Mouse (Mus musculus) gastrocnemius, postnatal 25 days (tissue): ENCODE data around the gene Atg14. TPM values are rescaled to one million over a fixed set of nuclear protein-coding genes. Genes with fewer than 3 reads are reported as not detected.
"Not testable (repeated sequence)": the region's sequence is repeated elsewhere in the genome, so short reads cannot be mapped to it uniquely, and the experiment has no call there.

Experiments used
- DNase-seq: peaks from one replicate; pipeline ENCODE4 v3.0.0; 2022
- long read RNA-seq, 2 experiments: library from polyadenylated mRNA; stranded (forward); transcript quantifications; one replicate each; pipeline ENCODE4 v2.0.0; 2021
- total RNA-seq, 2 experiments: library from RNA; stranded (reverse); gene quantifications; 1 replicate in 1 of 2; 2 replicates in 1 of 2; pipeline ENCODE4 v1.2.3; 2021

Gene Atg14
- 1 to 10 TPM; 5.3 to 6.4 TPM for total RNA-seq
- long read RNA-seq, experiment 1, partial matches to known transcripts, result 0 of 5 reads
- long read RNA-seq, experiment 1, other reads (novel, unspliced or antisense), result 1 of 5 reads
- long read RNA-seq, experiment 2, transcript Atg14-201 (10 exons, 3,450 nt), result major isoform, 9 of 12 reads
- long read RNA-seq, experiment 2, partial matches to known transcripts, result 2 of 12 reads
- long read RNA-seq, experiment 2, other reads (novel, unspliced or antisense), result 1 of 12 reads

GRCm38 (mm10) chr14:47570549-47570948 lies at the start of gene Atg14:
Gene Atg14 (minus strand): TSS chr14:47570649.
- not testable (repeated sequence) for DNase-seq

- DNase-seq, result no peak
These were observed 48.4 kb upstream of the Atg14 start for GRCm38 (mm10) chr14:47618891-47619290.

GRCm38 (mm10) chr14:47613254-47613653 lies 42.8 kb upstream of the Atg14 start:
- DNase-seq, result no peak

- DNase-seq, result peak; percentile 7
These were observed 27.5 kb upstream of the Atg14 start for GRCm38 (mm10) chr14:47597942-47598388.

- no peak for DNase-seq
These were observed 24.1 kb upstream of the Atg14 start for GRCm38 (mm10) chr14:47594426-47595103.

- DNase-seq, result no peak
These were observed 20.0 kb upstream of the Atg14 start for GRCm38 (mm10) chr14:47590391-47590975.

- no peak for DNase-seq
These were observed 19.0 kb upstream of the Atg14 start for GRCm38 (mm10) chr14:47589444-47589843.

GRCm38 (mm10) chr14:47584346-47584745 lies 13.9 kb upstream of the Atg14 start:
- DNase-seq, result no peak

GRCm38 (mm10) chr14:47581681-47582080 lies 11.2 kb upstream of the Atg14 start:
- DNase-seq, result no peak

GRCm38 (mm10) chr14:47581280-47581679 lies 10.8 kb upstream of the Atg14 start:
- no peak for DNase-seq

GRCm38 (mm10) chr14:47578086-47578485 lies 7.6 kb upstream of the Atg14 start:
- no peak for DNase-seq

GRCm38 (mm10) chr14:47576687-47577086 lies 6.2 kb upstream of the Atg14 start:
- DNase-seq, result no peak

- no peak for DNase-seq
These were observed 4.3 kb upstream of the Atg14 start for GRCm38 (mm10) chr14:47574721-47575120.

GRCm38 (mm10) chr14:47572707-47573106 lies 2.3 kb upstream of the Atg14 start:
- DNase-seq, result no peak

GRCm38 (mm10) chr14:47567962-47568652 lies 2.3 kb downstream of the Atg14 start:
- DNase-seq, result peak; percentile 95

GRCm38 (mm10) chr14:47563106-47563505 lies 7.3 kb downstream of the Atg14 start:
- DNase-seq, result no peak

GRCm38 (mm10) chr14:47562530-47562929 lies 7.9 kb downstream of the Atg14 start:
- DNase-seq, result no peak

- no peak for DNase-seq
These were observed 9.7 kb downstream of the Atg14 start for GRCm38 (mm10) chr14:47560714-47561113.

- DNase-seq, result no peak
These were observed 15.2 kb downstream of the Atg14 start for GRCm38 (mm10) chr14:47555225-47555624.

GRCm38 (mm10) chr14:47554236-47554635 lies 16.2 kb downstream of the Atg14 start:
- no peak for DNase-seq

GRCm38 (mm10) chr14:47553380-47553779 lies 17.1 kb downstream of the Atg14 start:
- no peak for DNase-seq

GRCm38 (mm10) chr14:47551668-47552067 lies 18.8 kb downstream of the Atg14 start:
- no peak for DNase-seq

GRCm38 (mm10) chr14:47544877-47545276 lies 25.6 kb downstream of the Atg14 start:
- no peak for DNase-seq
